Mouse (Mus musculus): ENCODE measurements around the gene Cabp1.
"Not testable (repeated sequence)": the region's sequence is repeated elsewhere in the genome, so short reads cannot be mapped to it uniquely, and the experiment has no call there.

Gene Cabp1

DNA sequence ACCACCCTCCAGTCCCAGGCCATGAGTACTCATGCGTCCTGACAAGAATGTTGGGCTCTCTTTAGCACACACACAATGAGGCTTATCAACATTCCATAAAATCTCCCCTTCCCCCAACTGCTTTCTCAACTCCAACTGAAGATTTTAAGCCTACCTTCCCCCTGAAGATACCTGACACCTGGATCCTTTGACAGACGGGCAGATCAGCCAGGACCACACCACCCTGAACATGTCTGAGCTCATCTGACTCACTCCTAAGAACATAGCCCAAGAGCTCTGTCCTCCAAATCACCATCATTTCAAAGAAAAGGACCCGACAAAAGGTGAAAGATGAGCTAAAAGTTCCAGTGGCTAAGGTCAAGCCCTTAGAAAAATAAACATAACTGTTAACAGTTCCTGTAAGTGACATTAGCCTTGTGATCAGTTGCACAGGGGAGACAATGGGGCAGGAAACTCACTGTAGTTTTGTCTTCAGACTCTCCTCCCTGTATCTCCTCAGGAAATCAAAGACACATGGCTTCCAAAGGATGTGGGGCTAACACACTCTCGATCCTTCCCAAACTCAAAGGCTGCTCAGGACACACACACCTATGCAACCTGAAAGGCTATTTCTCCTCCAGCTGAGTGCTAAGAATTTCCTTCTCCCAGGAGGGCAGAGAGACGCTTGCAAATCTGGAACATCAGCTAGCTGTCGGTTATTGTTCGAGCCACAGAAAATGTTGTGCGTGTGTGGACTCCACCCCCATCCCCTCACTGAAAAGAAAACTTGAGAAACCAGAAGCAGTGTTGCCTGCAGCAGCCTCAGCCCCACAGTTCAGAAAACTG is 41.8 kb downstream of the Cabp1 start:
- no peak for DNase-seq (ENCODE audit: low read depth, low spot score)

DNA sequence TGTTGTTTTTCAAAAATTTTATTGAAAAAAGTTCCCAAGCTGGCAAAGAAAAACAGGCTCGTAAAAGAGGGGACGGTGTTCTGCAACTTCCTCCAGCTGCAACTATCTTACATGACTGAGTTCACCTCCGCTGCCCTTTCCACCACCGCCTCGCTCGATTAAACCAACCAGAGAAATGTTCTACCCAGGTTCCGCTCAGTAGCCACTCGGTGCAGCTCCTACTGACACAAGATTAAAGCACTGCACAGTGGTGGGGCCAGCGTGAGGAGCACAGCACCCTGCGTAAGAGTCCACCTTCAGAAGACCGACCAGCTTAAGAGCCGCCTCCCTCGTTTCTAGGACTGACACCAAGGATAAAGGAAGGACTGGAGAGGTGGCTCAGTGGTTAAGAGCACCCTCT is 42.7 kb downstream of the Cabp1 start:
- DNase-seq (ENCODE audit: low read depth, low spot score) = no peak

DNA sequence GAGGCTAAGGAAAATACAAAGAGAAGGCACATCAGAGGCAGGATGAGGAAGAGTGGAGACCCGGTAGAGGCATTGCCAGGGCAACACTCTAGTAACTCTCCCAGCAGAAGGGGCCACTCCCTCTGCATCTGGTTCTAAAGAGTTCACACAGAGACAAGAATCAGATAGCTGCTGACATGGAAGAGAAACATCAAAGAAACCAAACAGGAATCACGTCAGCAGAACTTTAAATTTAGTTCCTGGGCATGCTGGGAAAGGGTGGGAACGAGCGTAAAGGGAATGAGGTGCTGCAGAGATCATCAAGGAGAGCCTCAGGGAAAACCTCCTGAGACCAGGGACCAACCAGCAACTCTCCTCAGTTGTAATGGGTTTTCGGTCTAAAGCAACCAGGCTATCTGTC is 43.2 kb downstream of the Cabp1 start:
- DNase-seq (ENCODE audit: low read depth, low spot score) = no peak

DNA sequence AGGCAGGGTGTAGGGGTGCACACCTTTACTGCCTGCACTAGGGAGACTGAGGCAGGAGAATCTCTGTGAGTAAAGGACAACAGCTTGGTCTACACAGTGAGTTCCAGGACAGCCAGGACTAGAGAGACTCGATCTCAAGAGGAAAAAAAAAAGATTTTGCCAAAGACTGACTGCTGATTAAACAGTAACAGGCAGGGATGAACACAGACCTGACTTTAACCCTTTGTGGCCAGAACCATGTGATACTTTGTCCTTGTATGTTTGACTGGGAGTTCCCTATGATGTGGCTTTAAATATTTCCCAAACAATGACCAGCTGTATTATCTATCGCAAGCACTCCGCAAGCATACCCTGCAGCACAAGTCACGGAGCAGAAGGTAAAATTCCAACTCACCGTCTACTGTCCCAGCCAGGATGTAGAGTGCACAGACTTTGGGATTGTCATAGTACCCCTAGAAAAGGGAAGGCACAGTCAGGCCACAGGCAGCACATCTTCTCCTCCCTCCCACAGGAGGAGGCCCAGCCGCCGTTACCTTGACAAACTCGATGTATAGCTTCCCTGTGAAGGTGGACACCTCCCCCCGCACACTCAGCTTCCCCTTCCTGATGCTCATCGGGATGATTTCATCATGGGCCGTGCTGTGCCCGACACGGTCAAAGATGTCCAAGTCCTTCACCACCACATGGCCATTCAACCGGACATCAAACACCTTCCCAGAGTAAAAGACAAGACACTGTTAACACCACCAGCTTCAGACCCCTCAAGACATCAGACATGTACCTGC is 44.3 kb downstream of the Cabp1 start:
- DNase-seq (ENCODE audit: low read depth, low spot score) = no peak

DNA sequence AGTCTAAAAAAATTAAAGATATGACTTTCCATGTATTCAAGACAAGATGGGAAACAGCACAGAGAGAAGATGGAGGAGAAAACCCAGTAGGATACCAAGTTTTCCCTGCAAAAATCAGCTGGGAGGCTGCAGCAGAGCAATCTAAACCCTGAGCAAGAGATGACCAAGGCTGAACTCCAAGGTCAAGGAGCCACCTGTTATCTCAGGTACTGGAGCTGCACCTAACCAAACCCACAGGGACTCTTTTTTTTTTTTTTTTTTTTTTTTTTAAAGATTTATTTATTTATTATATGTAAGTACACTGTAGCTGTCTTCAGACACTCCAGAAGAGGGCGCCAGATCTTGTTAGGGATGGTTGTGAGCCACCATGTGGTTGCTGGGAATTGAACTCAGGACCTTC is 45.3 kb downstream of the Cabp1 start:
- not testable (repeated sequence) for DNase-seq (ENCODE audit: low read depth, low spot score)

DNA sequence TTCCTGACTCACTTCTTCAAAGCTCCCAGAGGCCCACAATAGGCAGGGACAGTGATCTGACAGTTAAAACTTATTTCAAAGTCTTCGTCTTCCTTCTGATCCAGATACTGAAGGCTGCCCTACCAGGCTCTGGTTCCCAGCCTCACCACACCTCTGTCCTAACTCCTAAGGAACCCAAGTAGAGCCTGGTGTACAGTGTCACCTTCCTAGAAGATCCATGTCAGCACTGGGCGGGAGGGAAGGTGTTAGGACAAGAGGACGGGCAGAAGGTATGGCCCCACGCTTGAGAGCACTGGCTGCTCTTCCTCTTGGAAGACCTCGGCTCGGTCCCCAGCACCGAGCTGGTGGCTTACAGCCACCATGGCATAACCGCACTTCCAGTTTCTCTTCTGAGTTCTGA is 45.8 kb downstream of the Cabp1 start:
- DNase-seq (ENCODE audit: low read depth, low spot score) = no peak

DNA sequence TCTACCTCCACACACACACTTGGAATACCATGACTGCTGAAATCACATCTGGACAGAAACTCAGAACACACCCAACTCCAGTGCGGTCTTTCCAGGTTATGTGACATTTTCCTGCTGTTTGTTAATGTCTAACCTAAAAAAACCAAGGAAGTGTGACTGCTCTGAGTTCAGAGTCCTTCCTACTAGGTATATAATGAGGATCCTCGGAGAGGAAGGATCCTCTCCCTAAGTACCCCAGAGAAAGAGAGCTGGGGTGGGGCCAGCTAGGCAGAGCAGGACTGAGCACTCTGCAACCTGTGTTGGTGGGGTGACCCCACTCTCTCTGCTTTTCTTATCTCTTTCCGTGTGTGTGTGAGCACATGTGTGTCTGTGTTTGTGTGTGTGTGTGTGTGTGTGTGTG is 46.8 kb downstream of the Cabp1 start:
- DNase-seq (ENCODE audit: low read depth, low spot score) = no peak

DNA sequence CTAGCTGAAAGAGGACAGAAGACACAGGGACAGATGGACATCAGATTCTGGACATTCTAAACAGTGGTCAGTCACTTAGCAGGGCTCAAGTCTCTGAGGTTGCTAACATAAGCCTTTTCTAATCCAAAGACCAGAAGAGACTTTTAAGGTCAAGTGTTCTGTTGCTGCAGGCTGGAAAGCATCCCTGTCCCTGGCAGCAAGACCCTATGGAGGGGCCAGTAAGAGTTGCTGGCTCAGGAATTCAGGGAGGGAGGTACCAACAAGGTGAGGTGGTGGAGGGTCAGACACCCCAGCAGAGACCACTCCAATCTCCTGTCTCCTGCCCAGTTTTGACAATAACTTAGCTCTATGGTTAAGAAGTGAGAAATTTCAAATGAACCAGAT is 47.4 kb downstream of the Cabp1 start:
- no peak for DNase-seq (ENCODE audit: low read depth, low spot score)

DNA sequence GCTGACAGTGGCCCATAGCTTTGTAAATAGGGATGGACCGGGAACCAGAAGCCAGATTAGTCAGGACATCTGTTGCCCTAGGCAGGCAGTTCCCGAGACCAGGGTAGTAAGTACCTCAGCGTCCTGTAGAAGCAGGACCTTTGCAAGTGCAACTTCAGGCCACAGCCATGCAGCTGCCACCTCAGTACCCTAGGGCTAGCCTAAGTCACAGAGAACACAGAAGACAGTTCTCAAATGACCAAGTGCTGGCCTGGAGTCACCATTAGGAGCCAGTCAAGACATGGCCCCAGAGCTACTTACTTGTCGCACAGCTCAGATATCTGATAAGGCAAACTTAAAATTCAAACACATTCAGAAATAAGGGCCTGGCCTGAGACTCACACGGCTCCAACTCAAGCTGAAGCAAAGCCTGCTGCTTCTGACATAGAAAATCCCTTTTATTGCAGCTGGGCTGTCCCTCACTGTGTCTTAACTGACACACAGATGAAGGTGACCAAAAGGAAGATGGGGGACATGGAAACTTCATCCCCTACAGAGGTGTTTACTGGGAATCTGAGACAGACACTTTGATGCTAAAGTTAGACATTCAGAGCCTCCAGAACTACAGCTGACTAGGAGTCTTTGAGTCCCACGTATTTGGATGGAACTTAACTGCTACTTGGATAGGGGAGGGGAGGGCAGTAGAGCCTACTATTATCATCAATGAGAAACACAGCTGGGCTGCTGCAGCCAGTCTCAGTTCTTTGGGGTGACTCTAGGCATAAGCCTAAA is 48.0 kb downstream of the Cabp1 start:
- DNase-seq (ENCODE audit: low read depth, low spot score) = no peak

DNA sequence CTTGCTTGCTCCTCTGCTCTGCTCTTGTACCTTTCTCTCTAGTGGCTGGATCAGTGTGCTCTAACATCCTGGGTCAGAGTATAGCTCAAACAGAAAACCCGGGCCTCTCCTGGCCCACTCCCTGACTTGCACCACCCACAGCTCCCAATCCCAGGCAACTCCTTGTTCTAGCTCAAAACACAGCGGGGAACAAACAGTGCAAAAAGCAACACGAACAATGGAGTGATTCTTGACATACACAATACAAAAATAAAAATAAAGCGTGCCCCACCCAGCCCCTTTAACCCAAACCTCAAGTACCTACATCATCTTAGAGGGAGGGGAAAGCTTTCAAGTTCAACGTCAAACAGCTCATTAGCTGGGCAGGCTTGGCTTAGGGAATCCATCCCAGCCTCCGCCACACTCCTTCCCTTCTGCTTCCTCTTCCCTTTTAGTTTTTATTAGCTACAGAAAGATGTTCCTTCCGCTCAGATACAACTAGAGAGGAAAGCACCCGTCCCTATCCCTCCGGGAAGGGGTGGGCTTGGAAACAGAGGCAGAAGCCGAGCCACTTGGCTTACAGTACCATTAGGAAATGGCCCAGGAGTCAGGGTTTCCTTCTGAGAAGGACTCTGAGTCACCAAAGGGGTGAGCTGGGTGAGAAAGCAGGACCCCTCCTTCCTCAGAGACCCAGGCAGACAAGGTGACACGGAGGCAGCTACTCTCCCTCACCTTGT is 48.8 kb downstream of the Cabp1 start:
- DNase-seq (ENCODE audit: low read depth, low spot score) = no peak

DNA sequence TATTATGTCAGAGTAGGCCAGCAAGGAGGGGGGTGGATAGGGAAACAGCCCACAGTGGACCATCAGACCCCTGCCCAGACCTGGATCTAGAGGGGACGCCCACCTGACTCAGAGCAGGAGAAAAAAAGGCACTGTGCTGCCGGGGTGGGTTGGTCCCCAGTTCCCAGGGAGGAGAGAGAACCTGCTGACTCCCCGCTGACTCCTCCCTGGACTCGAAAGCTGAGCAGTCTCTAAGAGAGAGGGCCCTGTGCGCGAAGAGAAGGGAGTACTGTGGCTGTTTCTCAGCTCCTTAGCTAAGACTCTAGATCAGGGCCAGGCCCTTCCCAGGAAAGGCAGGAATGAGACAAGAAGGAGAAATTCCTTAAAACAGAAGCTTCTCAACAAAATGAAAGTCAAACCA is 49.7 kb downstream of the Cabp1 start:
- no peak for DNase-seq (ENCODE audit: low read depth, low spot score)

DNA sequence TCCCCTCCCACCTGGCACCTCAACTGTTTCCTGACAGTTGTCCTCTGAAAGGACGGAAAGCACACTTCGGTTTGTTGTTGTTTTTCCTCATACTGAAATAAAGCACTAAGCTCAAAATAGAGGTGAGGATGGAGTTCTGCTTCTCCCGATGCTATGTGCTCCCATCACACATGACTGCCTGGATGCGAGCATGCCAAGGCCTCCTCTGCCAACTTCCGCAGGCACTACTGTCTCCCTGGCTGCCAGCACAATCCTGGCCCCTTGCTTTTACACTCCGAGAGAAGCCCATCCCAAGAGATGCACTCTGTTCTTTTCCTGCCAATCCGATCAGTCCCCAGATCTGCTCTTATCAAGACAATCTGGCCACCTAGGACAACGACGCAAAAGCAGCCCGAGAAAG is 50.6 kb downstream of the Cabp1 start:
- DNase-seq (ENCODE audit: low read depth, low spot score) = peak; percentile 75

DNA sequence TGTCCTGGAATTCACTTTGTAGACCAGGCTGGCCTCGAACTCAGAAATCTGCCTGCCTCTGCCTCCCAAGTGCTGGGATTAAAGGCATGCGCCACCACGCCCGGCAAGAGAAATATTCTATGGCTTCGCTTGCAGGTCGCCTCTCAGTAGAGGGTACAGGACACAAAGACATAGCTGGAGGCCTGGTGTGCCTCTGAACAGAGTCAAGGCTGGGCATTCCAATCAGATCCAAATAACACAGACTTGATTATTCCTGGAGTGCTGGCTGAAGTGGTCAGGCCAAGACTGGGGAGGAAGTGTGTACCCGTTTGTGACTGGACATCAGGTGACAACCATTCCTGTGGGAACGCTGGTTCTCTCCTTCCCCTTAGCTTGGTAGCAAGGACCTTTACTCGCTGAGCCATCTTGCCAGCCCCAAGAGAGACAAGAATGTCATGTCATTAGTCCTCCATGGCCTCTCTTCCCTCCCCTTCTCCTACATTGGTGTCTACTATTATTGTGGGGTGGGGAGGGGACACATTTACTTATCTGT is 51.9 kb downstream of the Cabp1 start:
- no peak for DNase-seq (ENCODE audit: low read depth, low spot score)

DNA sequence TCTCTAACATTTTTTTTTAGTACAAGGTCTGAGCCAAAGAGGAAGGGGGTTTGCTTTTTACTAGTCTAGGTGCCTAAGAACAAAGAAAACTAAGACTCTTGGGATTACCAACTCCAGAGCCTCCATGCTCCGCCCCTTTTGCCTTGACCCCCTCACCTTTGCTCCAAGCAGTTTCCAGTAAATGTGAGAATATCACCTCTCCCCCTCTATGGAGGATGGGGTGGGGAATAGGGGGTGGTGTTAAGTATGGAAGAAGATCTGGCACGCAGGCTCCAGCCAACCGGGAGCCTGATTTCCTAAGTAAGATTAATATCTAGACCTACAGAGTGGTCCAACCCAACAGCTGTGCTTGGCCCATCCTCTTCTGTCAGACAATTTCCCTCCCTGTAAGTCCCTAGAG is 53.5 kb downstream of the Cabp1 start:
- DNase-seq (ENCODE audit: low read depth, low spot score) = no peak

DNA sequence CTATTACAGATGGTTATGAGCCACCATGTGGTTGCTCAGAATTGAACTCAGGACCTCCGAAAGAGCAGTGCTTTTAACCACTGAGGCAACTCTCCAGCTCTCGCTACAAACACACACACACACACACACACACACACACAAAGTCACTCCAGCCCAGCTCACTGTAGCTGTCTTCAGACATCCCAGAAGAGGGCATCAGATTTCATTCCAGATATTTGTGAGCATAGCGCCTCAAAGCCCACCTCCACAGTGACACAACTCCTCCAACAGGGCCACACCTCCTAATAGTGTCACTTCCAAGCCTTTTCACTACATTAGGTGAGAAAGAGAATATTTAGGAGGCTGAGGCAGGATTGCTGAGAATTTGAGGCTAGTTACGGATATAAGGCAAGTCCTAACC is 55.1 kb downstream of the Cabp1 start:
- no peak for DNase-seq (ENCODE audit: low read depth, low spot score)

DNA sequence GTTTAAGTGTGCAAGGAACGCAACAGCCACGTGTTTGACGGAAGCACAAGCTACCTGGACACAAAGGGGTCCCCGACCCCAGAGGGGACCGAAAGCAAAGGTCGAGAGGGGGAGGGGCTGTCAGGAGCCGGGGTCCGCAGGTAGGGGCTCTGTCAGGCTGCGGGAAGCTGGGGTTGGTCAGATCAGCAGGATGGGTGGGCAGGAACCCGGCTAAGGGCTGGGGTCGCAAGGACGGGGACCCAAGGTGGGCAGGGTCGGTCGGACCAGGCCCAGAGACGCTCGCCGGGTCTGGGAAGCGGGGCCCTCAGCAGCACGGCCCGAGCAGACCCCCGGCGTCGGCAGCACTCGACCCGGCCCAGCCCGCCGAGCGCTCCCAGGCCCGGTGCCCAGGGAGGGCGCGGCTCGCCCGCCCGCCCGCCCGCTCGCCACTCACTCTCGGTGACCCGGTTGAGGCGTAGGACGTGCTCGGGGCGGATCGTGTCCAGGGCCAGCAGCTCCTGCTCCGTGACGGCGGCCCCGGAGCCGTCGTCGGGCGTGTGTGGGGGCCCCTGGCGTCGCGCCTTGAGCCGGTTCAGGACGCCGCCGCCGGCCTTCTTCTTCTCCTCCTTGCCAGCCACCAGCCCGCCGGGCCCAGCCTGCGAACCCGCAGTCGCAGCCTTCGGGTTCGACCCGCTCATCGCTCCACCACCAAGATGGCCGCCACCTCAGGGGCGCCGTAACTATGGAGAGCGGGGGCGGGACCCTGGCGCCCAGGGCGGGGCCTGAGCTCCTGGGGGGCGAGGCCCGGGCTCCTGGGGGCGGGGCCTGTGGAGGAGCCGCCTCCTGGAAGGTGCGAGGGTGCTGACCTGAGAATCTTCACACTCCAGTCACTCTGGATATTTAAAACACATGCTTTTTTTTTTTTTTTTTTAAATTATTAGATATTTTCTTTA is 59.7 kb downstream of the Cabp1 start, which contains the start of gene Unc119b:
TSS of gene Unc119b (minus strand) at position 742 of the 932 bp plus-strand sequence.
- DNase-seq (ENCODE audit: low read depth, low spot score) = peak; percentile 92

DNA sequence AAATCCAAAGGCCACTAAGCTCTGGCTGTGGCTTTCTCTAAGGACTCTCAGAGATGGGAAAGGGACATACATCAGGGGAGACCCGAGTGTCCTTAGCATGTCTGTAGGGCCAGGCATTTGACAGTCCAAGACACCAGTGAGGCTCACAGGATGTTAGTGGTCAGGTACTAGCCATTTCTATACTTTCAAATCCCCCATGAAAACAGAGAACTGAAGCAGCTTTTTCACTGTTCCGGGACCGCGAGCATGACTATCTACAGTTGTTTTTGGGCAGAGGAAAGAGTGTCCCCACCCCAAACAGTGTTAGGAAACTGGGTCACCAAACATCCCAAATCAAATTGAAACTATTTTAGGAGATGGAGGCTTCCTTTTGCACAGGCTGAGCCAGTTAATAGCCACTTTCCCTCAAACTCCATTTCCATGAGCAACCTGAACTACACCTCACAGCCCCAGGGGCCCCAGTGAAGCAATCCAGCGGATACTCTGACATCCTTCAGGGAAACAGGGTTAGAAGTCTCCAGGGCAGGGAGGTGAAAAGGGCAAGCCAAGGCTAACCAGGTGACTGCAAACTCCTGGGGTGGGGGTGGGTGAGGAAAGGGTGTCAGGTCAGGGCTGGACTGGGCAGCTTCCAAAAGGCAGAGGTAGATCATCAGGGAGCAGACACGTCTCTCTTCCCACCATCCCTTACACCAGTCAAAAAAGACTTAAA is 60.7 kb downstream of the Cabp1 start:
- DNase-seq (ENCODE audit: low read depth, low spot score) = no peak

DNA sequence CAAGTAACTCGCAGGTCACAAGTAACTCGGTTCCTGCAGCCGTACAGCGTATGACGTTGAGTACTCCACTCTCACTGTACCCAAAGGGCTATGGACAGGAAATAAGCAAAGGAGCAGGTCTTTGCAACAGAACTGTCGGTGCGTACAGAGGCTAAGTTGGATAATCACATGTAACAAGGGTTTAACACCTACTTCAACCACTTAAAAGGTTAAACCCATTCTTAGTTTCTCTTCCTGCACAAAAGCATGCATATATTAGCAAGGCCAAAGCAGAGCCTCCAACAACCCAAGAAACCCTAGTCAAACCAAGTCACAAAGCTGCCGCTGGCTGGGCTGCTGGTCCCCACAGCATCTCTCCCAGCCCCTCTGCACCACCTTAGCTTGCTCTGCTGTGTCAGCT is 61.7 kb downstream of the Cabp1 start:
- DNase-seq (ENCODE audit: low read depth, low spot score) = no peak

DNA sequence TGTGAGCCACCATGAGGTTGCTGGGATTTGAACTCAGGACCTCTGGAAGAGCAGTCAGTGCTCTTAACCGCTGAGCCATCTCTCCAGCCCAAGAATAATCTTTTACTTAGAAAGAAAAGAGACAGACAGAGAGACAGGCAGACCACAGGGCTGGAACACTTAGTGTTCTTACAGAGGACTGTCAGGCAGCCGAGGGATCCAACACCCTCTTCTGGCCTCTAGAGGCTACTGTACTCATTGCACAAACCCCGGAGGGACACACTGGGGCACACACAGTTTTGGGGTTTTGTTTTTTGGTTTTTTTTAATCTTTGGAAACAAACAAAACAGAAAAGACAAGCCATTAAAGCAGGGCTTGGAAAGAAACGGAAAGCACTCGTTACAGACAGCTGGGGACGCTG is 64.9 kb downstream of the Cabp1 start:
- no peak for DNase-seq (ENCODE audit: low read depth, low spot score)

All from brain, adult 2 months (tissue).